Mouse (Mus musculus) heart, adult 2 months (tissue): ENCODE measurements around the gene 3300002I08Rik.

Source experiments
- EP300 ChIP-seq: fragments of 200-500 bp; IDR thresholded peaks from 2 replicates; pipeline ENCODE4 v1.6.1; 2011; ENCODE audit warnings: low read depth, low read length, control low read depth; ENCODE audit not compliant: insufficient read depth
- POLR2A ChIP-seq: fragments of 200-500 bp; IDR thresholded peaks from 2 replicates; pipeline ENCODE4 v1.6.1; 2011; ENCODE audit warnings: mild to moderate bottlenecking, low read depth, low read length, control low read depth; ENCODE audit not compliant: insufficient read depth

- TF ChIP-seq POLR2A (no peak), EP300 (no peak)
Measured at GRCm38 (mm10) chr2:150323402-150323801, 39.2 kb downstream of the 3300002I08Rik start, which contains the start of gene Gm10130.
